Mouse (Mus musculus) liver, embryonic 16.5 days (tissue): Measurements from ENCODE around the gene Acrv1. TPM values are rescaled to one million over a fixed set of nuclear protein-coding genes. Genes with fewer than 3 reads are reported as not detected.
A peak's percentile ranks its signal among the peaks of the same experiment; 100 is the strongest.
"Not testable (repeated sequence)": the region's sequence is repeated elsewhere in the genome, so short reads cannot be mapped to it uniquely, and the experiment has no call there.

Experiments
- ATAC-seq: fragments of 200-750 bp; cut with Nextera tagmentation; 2 replicates; pipeline ENCODE4 v1.8.0; 2017; ENCODE audit warnings: low read depth, mild to moderate bottlenecking, moderate number of reproducible peaks, moderate library complexity
- H3K27ac ChIP-seq: fragments of 300-500 bp; sonication (generic); 2 replicates; pipeline ENCODE4 v1.5.1; 2014; ENCODE audit warnings: mild to moderate bottlenecking, low read length
- H3K27me3 ChIP-seq: fragments of 300-500 bp; sonication (generic); 2 replicates; pipeline ENCODE4 v1.6.1; 2014; ENCODE audit warnings: low read depth, low read length, mixed read lengths; ENCODE audit not compliant: control insufficient read depth, insufficient read depth
- H3K36me3 ChIP-seq: fragments of 300-500 bp; sonication (generic); 2 replicates; pipeline ENCODE4 v1.6.1; 2014; ENCODE audit warnings: mild to moderate bottlenecking; ENCODE audit not compliant: control insufficient read depth, insufficient read depth
- H3K4me1 ChIP-seq: fragments of 300-500 bp; sonication (generic); 2 replicates; pipeline ENCODE4 v1.6.1; 2014; ENCODE audit warnings: low read depth, low read length, mixed read lengths; ENCODE audit not compliant: control insufficient read depth
- H3K4me2 ChIP-seq: fragments of 300-500 bp; sonication (generic); 2 replicates; pipeline ENCODE4 v1.6.1; 2014; ENCODE audit warnings: low read depth, low read length, mixed read lengths
- H3K4me3 ChIP-seq: fragments of 300-500 bp; sonication (generic); 2 replicates; pipeline ENCODE4 v1.5.1; 2014; ENCODE audit warnings: low read depth, mild to moderate bottlenecking, low read length
- H3K9ac ChIP-seq: fragments of 300-500 bp; sonication (generic); 2 replicates; pipeline ENCODE4 v1.6.1; 2014; ENCODE audit warnings: low read depth, low read length
- H3K9me3 ChIP-seq: fragments of 300-500 bp; sonication (generic); replicated peaks from 2 replicates; pipeline ENCODE4 v1.6.1; 2016; ENCODE audit warnings: low read length; ENCODE audit not compliant: control insufficient read depth
- WGBS: fragments of 180-500 bp; shearing (Covaris S2); extraction: QIAGEN DNeasy Blood & Tissue Kit; methylation state at CpG from one replicate; pipeline ENCODE4 v1.1.7; 2014; ENCODE audit not compliant: insufficient replicate concordance; 5-methylcytosine and 5-hydroxymethylcytosine counted together
- polyA plus RNA-seq: library from polyadenylated mRNA; unstranded; fragments of >200 nt; fragmentation: Nextera tagmentation; extraction: Ambion mirVana; gene quantifications from 2 replicates; pipeline ENCODE4 v1.2.1, GENCODE M21; 2015

Gene Acrv1
- polyA plus RNA-seq, result not detected in 2 replicates

- H3K4me1 ChIP-seq, result no peaks in the 10 kb centered on the region
- no peak within 1 kb of the TSS for H3K4me3 ChIP-seq
- no peaks in the 10 kb centered on the region for H3K27me3 ChIP-seq
- no peaks in the 10 kb centered on the region for H3K36me3 ChIP-seq
- ATAC-seq, result no peak
- WGBS, result 26% methylated on average over 1 of the region's 1 CpGs
- H3K27ac ChIP-seq, result no peak within 1 kb of the TSS
- H3K9me3 ChIP-seq, result no peaks in the 10 kb centered on the region
- no peak within 1 kb of the TSS for H3K9ac ChIP-seq
- H3K4me2 ChIP-seq, result no peak within 1 kb of the TSS
These were observed at the start of gene Acrv1 for GRCm38 (mm10) chr9:36692920-36693319. Gene Acrv1 (plus strand): TSS chr9:36693220.

GRCm38 (mm10) chr9:36643276-36643675, 49.7 kb upstream of the Acrv1 start, which contains the start of gene A630095E13Rik:
Gene A630095E13Rik (minus strand): TSS chr9:36643376.
- not testable (repeated sequence) for H3K27me3 ChIP-seq, H3K4me2 ChIP-seq, H3K36me3 ChIP-seq, ATAC-seq, H3K4me3 ChIP-seq, H3K27ac ChIP-seq, H3K9me3 ChIP-seq, H3K4me1 ChIP-seq, H3K9ac ChIP-seq
- 41% methylated on average over 3 of the region's 3 CpGs for WGBS

- no peak overlapping the region for H3K4me2 ChIP-seq
- no peak overlapping the region for H3K27ac ChIP-seq
- H3K4me1 ChIP-seq, result no peaks in the 10 kb centered on the region
- 41% methylated on average over 2 of the region's 2 CpGs for WGBS
- no peaks in the 10 kb centered on the region for H3K9me3 ChIP-seq
- H3K9ac ChIP-seq, result no peak overlapping the region
- H3K36me3 ChIP-seq, result no peaks in the 10 kb centered on the region
- H3K27me3 ChIP-seq, result no peaks in the 10 kb centered on the region
- no peak for ATAC-seq
- H3K4me3 ChIP-seq, result no peak overlapping the region
These were observed 11.6 kb upstream of the Acrv1 start for GRCm38 (mm10) chr9:36681424-36681823.

GRCm38 (mm10) chr9:36687329-36687728, 5.7 kb upstream of the Acrv1 start:
- Histone ChIP-seq H3K9me3 (no peaks in the 10 kb centered on the region), H3K4me1 (no peaks in the 10 kb centered on the region), H3K36me3 (no peaks in the 10 kb centered on the region), H3K4me3 (no peak overlapping the region), H3K4me2 (no peak overlapping the region), H3K27me3 (no peaks in the 10 kb centered on the region), H3K9ac (no peak overlapping the region), H3K27ac (no peak overlapping the region)
- no peak for ATAC-seq

GRCm38 (mm10) chr9:36694276-36694675, 1.3 kb downstream of the Acrv1 start:
- Histone ChIP-seq H3K4me3 (no peak overlapping the region), H3K4me1 (no peaks in the 10 kb centered on the region), H3K9me3 (no peaks in the 10 kb centered on the region), H3K27ac (no peak overlapping the region), H3K4me2 (no peak overlapping the region), H3K27me3 (no peaks in the 10 kb centered on the region), H3K36me3 (no peaks in the 10 kb centered on the region), H3K9ac (no peak overlapping the region)
- no peak for ATAC-seq
- WGBS, result 76% methylated on average over 10 of the region's 10 CpGs

GRCm38 (mm10) chr9:36705923-36706322, 12.9 kb downstream of the Acrv1 start:
- Histone ChIP-seq H3K9me3 (no peaks in the 10 kb centered on the region), H3K4me1 (no peaks in the 10 kb centered on the region), H3K36me3 (peaks cover 10% of the 10 kb centered on the region; the same call in 1 of the 2 replicates), H3K27ac (no peak overlapping the region), H3K4me3 (no peak overlapping the region), H3K9ac (no peak overlapping the region), H3K4me2 (no peak overlapping the region), H3K27me3 (no peaks in the 10 kb centered on the region)
- WGBS, result 74% methylated on average over 3 of the region's 3 CpGs
- no peak for ATAC-seq

GRCm38 (mm10) chr9:36707304-36707703, 14.3 kb downstream of the Acrv1 start:
- Histone ChIP-seq H3K27me3 (no peaks in the 10 kb centered on the region), H3K36me3 (peaks cover 12% of the 10 kb centered on the region; the same call in 1 of the 2 replicates), H3K27ac (no peak overlapping the region), H3K9me3 (no peaks in the 10 kb centered on the region), H3K9ac (no peak overlapping the region), H3K4me3 (no peak overlapping the region), H3K4me1 (no peaks in the 10 kb centered on the region), H3K4me2 (no peak overlapping the region)
- 43% methylated on average over 6 of the region's 6 CpGs for WGBS
- no peak for ATAC-seq

GRCm38 (mm10) chr9:36716624-36717023, 23.6 kb downstream of the Acrv1 start:
- Histone ChIP-seq H3K4me2 (no peak overlapping the region), H3K27me3 (no peaks in the 10 kb centered on the region), H3K4me3 (no peak overlapping the region), H3K4me1 (no peaks in the 10 kb centered on the region), H3K9ac (no peak overlapping the region), H3K9me3 (no peaks in the 10 kb centered on the region), H3K27ac (no peak overlapping the region), H3K36me3 (peaks cover 13% of the 10 kb centered on the region)
- 66% methylated on average over 3 of the region's 3 CpGs for WGBS
- no peak for ATAC-seq

GRCm38 (mm10) chr9:36726131-36727033, 33.4 kb downstream of the Acrv1 start:
- H3K4me2 ChIP-seq, result peak overlapping the region; percentile 65
- WGBS, result under 1% methylated on average over 48 of the region's 53 CpGs
- peak overlapping the region; percentile 88 for H3K27ac ChIP-seq
- H3K27me3 ChIP-seq, result no peaks in the 10 kb centered on the region
- peak; percentile 88 for ATAC-seq
- H3K9me3 ChIP-seq, result no peaks in the 10 kb centered on the region
- peaks cover 16% of the 10 kb centered on the region for H3K4me1 ChIP-seq
- H3K36me3 ChIP-seq, result peaks cover 2% of the 10 kb centered on the region; the same call in 1 of the 2 replicates
- H3K9ac ChIP-seq, result peak overlapping the region; percentile 87
- H3K4me3 ChIP-seq, result peak overlapping the region; percentile 87
